Mouse (Mus musculus) CD8-positive naive resting alpha-beta T cell, adult 2 months (primary cell): Measurements from ENCODE around the gene Card14.
A peak's percentile ranks its signal among the peaks of the same experiment; 100 is the strongest.

Experiments used
- DNase-seq, 2 experiments: peaks; one replicate each; pipeline ENCODE4 v3.0.0; 2022; ENCODE audit warnings: low read depth in 2 of 2, low spot score in 2 of 2

Card14 gene

GRCm38 (mm10) chr11:119300246-119300935 lies 7.2 kb upstream of the Card14 start:
- DNase-seq = no peak

GRCm38 (mm10) chr11:119300986-119301385 lies 6.6 kb upstream of the Card14 start:
- no peak for DNase-seq

- peak in 1 of 2 experiments; percentile 28 for DNase-seq
These were observed 2.5 kb upstream of the Card14 start for GRCm38 (mm10) chr11:119304904-119305712.

- no peak for DNase-seq
These were observed 558 bp upstream of the Card14 start for GRCm38 (mm10) chr11:119306762-119307657.

GRCm38 (mm10) chr11:119307916-119308315 lies 348 bp downstream of the Card14 start:
- DNase-seq = no peak

- DNase-seq = no peak
These were observed 3.1 kb downstream of the Card14 start for GRCm38 (mm10) chr11:119310621-119311020.

GRCm38 (mm10) chr11:119314252-119314936 lies 6.8 kb downstream of the Card14 start:
- no peak for DNase-seq

- DNase-seq = no peak
These were observed 9.2 kb downstream of the Card14 start for GRCm38 (mm10) chr11:119316720-119317119.

GRCm38 (mm10) chr11:119322521-119322920 lies 15.0 kb downstream of the Card14 start:
- no peak for DNase-seq

- DNase-seq = no peak
These were observed 17.5 kb downstream of the Card14 start for GRCm38 (mm10) chr11:119325068-119325467.

GRCm38 (mm10) chr11:119330592-119330991 lies 23.0 kb downstream of the Card14 start:
- DNase-seq = no peak

- no peak for DNase-seq
These were observed 24.4 kb downstream of the Card14 start for GRCm38 (mm10) chr11:119331970-119332369.

- no peak for DNase-seq
These were observed 30.9 kb downstream of the Card14 start for GRCm38 (mm10) chr11:119338271-119339059.

- no peak for DNase-seq
These were observed 31.6 kb downstream of the Card14 start for GRCm38 (mm10) chr11:119339179-119339578.

GRCm38 (mm10) chr11:119339637-119340036 lies 32.1 kb downstream of the Card14 start:
- peak; percentile 70 to 82 for DNase-seq

- DNase-seq = no peak
These were observed 36.6 kb downstream of the Card14 start for GRCm38 (mm10) chr11:119344178-119344577.

- no peak for DNase-seq
These were observed 37.3 kb downstream of the Card14 start for GRCm38 (mm10) chr11:119344865-119345264.

GRCm38 (mm10) chr11:119347125-119347524 lies 39.6 kb downstream of the Card14 start:
- DNase-seq = no peak

- no peak for DNase-seq
These were observed 44.5 kb downstream of the Card14 start for GRCm38 (mm10) chr11:119352113-119352512.

- DNase-seq = no peak
These were observed 46.4 kb downstream of the Card14 start for GRCm38 (mm10) chr11:119353946-119354345.
